Mouse (Mus musculus) embryonic fibroblast, embryonic 13.5 days (primary cell): Measurements from ENCODE around the gene Camta1.

Experiments
- CTCF ChIP-seq: IDR thresholded peaks from 2 replicates; pipeline ENCODE4 v1.5.1; 2011; ENCODE audit warnings: mild to moderate bottlenecking, control low read depth, low read length, moderate library complexity, borderline replicate concordance; ENCODE audit not compliant: insufficient read depth
- POLR2A ChIP-seq: IDR thresholded peaks from 2 replicates; pipeline ENCODE4 v1.6.1; 2011; ENCODE audit warnings: low read depth, mild to moderate bottlenecking, control low read depth, low read length, moderate library complexity

DNA sequence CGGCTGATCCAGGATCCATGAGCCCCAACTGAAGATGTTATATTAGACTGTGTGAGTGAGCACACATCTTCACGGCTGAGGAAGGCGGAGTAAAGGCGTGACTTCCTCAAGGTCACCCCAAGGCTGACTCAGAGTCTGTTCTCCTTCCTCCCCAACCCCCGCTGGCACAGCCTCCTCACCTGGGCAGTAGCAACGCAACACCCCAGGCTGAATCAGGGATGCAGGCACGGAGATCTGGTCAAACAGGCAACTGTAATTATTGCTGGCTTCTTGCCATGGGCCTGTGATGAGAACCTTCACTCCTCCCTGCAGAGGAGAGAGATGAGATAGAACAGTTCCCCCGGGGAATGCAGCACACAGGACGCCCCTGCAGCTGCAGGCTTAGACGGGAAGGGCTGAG lies 723.5 kb downstream of the Camta1 start:
- TF ChIP-seq POLR2A: no peak
- no peak for TF ChIP-seq CTCF
